Mouse (Mus musculus) ES-Bruce4 (cell line): ENCODE data around the gene Blzf1. TPM values are rescaled to one million over a fixed set of nuclear protein-coding genes. Genes with fewer than 3 reads are reported as not detected.
A peak's percentile ranks its signal among the peaks of the same experiment; 100 is the strongest.

ENCODE experiments used
- H3K27ac ChIP-seq: 2 replicates; pipeline ENCODE4 v1.5.1; 2012; ENCODE audit warnings: low read length, inconsistent platforms; ENCODE audit not compliant: insufficient read depth
- H3K27me3 ChIP-seq: 2 replicates; pipeline ENCODE4 v1.6.1; 2012; ENCODE audit warnings: mild to moderate bottlenecking, low read length, inconsistent platforms; ENCODE audit not compliant: control insufficient read depth, poor library complexity, insufficient read depth, severe bottlenecking
- H3K36me3 ChIP-seq: 2 replicates; pipeline ENCODE4 v1.6.1; 2012; ENCODE audit warnings: inconsistent platforms, mild to moderate bottlenecking, low read length, moderate library complexity; ENCODE audit not compliant: control insufficient read depth, poor library complexity, insufficient read depth, severe bottlenecking
- H3K4me1 ChIP-seq: one replicate; pipeline ENCODE4 v1.8.1; 2011; ENCODE audit warnings: low read length; ENCODE audit not compliant: control insufficient read depth, insufficient read depth
- H3K4me3 ChIP-seq: 2 replicates; pipeline ENCODE4 v1.5.1; 2011; ENCODE audit warnings: low read depth, mild to moderate bottlenecking, low read length
- H3K9ac ChIP-seq: 2 replicates; pipeline ENCODE4 v1.6.1; 2012; ENCODE audit warnings: low read depth, mild to moderate bottlenecking, inconsistent platforms; ENCODE audit not compliant: poor library complexity, severe bottlenecking
- H3K9me3 ChIP-seq: replicated peaks from 2 replicates; pipeline ENCODE4 v1.6.1; 2012; ENCODE audit warnings: mild to moderate bottlenecking, low read length, inconsistent platforms; ENCODE audit not compliant: control insufficient read depth, poor library complexity, insufficient read depth, severe bottlenecking
- CTCF ChIP-seq: IDR thresholded peaks from one replicate; pipeline ENCODE4 v1.8.1; 2011; ENCODE audit warnings: low read depth, low read length
- EP300 ChIP-seq: IDR thresholded peaks from 2 replicates; pipeline ENCODE4 v1.6.1; 2011; ENCODE audit warnings: low read depth, low read length; ENCODE audit not compliant: insufficient read depth
- POLR2A ChIP-seq: IDR thresholded peaks from one replicate; pipeline ENCODE4 v1.8.1; 2011; ENCODE audit warnings: low read length; ENCODE audit not compliant: insufficient read depth
- polyA plus RNA-seq: library from polyadenylated mRNA; stranded (reverse); fragments of >200 nt; gene quantifications from 2 replicates; pipeline ENCODE4 v1.2.4, GENCODE M21; 2011; ENCODE audit warnings: low read depth; ENCODE audit not compliant: missing spikeins, insufficient read depth, insufficient read length

Blzf1 gene
- polyA plus RNA-seq, 1 experiment: 33.9 TPM

DNA sequence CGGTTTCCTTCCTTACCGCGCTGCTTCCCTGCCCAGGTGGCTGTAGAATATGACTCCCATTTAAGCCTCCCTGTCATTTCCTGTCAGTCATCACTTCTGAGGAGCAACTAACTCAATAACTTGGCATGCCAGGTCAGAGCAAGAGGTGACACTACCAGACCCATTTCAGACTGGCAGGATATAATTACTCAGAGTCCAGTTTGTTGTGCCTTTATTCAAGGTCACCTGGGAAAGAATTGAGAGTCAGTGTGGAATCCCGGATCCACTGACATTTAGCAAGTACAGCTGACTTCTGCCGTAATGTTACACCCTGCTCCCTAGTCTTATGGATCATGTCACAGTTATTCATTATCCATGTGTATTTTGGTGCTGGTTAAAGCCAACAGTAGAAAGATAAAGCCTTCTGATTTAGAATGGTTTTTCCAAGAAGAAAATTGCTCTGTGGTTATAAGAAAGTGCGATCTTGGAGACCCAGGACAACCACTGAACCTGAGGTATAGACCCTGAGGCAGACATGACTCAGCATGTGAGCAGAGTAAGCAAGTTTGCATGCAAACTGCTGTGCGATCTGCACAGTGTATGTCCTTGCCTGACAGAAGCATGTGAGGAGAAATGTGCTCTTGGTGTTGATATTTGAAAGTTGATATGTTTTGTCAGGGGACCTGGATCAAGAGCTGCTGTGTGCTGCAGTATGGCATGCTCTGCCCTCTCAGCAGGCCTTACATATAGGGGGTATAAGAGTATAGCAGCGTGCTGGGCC, 56.7 kb downstream of the Blzf1 start:
- peak overlapping the region; percentile 83 for H3K9ac ChIP-seq
- peaks cover 10% of the 10 kb centered on the region; the same call in 1 of the 2 replicates for H3K36me3 ChIP-seq
- H3K4me3 ChIP-seq: peak overlapping the region; percentile 98
- H3K27ac ChIP-seq: no peak overlapping the region
- no peak for TF ChIP-seq POLR2A
- no peaks in the 10 kb centered on the region for H3K9me3 ChIP-seq
- no peaks in the 10 kb centered on the region for H3K4me1 ChIP-seq
- H3K27me3 ChIP-seq: no peaks in the 10 kb centered on the region

DNA sequence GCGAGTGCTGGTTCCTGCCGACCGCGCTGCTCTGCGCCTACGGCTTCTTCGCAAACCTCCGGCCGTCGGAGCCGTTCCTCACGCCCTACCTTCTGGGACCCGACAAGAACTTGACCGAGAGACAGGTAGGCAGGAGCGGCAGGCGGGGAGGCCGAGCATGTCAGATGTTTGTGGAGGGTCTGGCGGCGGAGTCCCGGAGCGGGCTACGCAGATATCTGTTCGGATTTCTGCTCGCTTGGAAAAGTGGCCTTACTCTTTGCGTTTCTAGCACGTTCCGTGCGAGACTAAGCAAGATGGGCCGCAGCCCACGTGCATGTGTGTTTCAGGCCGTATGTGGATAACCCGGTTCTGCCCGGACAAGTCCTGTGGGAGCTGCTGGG, 58.0 kb downstream of the Blzf1 start:
- Histone ChIP-seq H3K27ac (no peak overlapping the region), H3K9me3 (no peaks in the 10 kb centered on the region)

DNA sequence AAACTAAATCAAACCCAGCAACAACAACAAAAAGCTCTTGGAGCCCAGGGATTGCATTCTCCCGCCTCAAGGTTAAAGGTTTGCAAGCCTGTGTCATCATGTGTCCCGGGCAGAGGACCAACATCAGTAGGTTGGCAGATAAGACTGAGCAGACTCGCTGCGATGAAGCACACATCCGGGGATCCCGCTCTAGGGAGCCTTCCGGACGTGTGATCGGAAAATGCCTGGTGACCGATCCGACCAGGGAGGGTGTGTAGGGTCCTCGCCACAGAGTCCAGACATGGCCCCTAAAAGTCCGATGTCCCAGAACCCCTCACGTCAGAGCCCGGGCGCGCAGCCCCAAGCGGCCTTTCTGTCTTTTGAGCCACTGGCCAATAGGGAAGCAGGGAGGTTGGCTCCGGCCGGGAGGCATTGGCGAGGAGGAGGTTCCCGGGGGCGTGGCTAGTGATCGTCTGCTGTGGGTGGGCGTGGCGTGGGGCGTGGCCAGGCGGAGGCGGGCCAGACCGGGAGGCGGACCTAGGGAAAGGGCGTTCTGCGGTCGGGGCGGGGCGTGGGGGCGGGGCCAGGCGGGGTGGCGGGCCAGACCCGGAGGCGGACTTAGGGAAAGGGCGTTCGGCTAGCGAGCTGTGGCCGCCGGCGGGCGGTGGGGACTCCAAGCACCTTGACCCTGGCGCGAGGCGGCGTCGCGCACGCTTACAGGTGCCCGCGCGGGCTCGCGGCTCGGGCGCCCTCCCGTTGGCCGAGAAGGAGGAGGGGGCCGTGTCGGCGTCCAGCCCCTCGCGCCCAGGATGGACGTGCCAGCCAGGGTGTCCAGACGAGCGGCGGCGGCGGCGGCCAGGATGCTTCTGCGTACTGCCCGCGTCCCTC, 58.6 kb downstream of the Blzf1 start, which contains the start of gene Slc19a2:
TSS of gene Slc19a2 (plus strand) at position 582 of the 867 bp plus-strand sequence.
- Histone ChIP-seq H3K9me3 (no peaks in the 10 kb centered on the region), H3K4me1 (no peaks in the 10 kb centered on the region), H3K36me3 (peaks cover under 1% of the 10 kb centered on the region; the same call in 1 of the 2 replicates), H3K27me3 (no peaks in the 10 kb centered on the region), H3K27ac (no peak within 1 kb of the TSS), H3K4me3 (peak within 1 kb of the TSS; percentile 98), H3K9ac (peak within 1 kb of the TSS; percentile 83)
- no peak for TF ChIP-seq EP300
- TF ChIP-seq CTCF: no peak
- TF ChIP-seq POLR2A: peak; percentile 83

More for the DNA sequence above, 58.0 kb downstream of the Blzf1 start:
- TF ChIP-seq EP300: no peak
- TF ChIP-seq CTCF: no peak
- no peak for TF ChIP-seq POLR2A
- no peaks in the 10 kb centered on the region for H3K27me3 ChIP-seq
- no peaks in the 10 kb centered on the region for H3K4me1 ChIP-seq
- H3K36me3 ChIP-seq: peaks cover 5% of the 10 kb centered on the region; the same call in 1 of the 2 replicates
- peak overlapping the region; percentile 83 for H3K9ac ChIP-seq
- peak overlapping the region; percentile 98 for H3K4me3 ChIP-seq

DNA sequence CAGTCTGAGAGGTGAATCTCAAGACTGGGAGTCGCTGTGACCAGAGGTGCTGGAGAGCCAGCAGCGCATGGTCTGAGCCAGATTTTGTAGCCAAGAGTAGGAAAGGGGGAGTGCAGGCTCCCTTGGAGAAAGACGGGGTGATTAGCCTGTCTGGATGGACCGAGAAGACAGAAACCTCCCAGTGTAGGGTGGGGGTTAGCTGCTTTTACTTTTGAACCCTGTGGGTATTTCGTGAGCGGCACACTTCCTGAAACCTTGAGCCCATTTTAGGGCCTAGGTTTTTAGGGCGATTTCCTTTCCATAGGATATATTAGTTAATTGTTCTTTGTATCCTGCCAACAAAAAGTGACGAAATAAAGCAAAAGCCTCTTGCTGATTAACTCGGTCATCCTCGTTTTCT, 59.3 kb downstream of the Blzf1 start:
- Histone ChIP-seq H3K9ac (peak overlapping the region; percentile 63), H3K27ac (no peak overlapping the region), H3K4me3 (peak overlapping the region; percentile 55), H3K9me3 (no peaks in the 10 kb centered on the region), H3K36me3 (no peaks in the 10 kb centered on the region), H3K27me3 (no peaks in the 10 kb centered on the region), H3K4me1 (no peaks in the 10 kb centered on the region)
- TF ChIP-seq POLR2A (no peak), EP300 (no peak), CTCF (no peak)

DNA sequence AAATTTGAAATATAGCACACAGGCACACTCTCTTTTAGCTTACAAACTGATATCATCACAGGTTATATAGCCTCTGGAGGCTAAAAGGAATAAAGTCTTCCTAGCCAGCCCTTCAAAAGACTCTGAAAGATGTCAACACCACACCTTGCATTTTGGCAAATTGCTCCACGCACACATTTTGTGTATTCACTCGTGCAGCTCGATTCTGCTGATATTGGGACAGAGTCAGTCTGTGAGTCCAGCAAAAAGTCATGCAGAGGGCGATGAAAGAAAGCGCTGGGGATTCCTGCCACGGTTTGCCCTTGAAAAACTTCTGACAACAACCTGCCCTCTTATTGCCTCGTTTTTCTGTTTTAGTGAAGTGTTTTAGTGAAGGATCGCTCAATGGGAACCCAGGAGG, 59.8 kb downstream of the Blzf1 start:
- Histone ChIP-seq H3K4me3 (peak overlapping the region; percentile 55), H3K36me3 (no peaks in the 10 kb centered on the region), H3K27me3 (no peaks in the 10 kb centered on the region), H3K9me3 (no peaks in the 10 kb centered on the region), H3K4me1 (no peaks in the 10 kb centered on the region), H3K9ac (peak overlapping the region; percentile 63), H3K27ac (no peak overlapping the region)
- TF ChIP-seq POLR2A (no peak), EP300 (no peak), CTCF (no peak)

DNA sequence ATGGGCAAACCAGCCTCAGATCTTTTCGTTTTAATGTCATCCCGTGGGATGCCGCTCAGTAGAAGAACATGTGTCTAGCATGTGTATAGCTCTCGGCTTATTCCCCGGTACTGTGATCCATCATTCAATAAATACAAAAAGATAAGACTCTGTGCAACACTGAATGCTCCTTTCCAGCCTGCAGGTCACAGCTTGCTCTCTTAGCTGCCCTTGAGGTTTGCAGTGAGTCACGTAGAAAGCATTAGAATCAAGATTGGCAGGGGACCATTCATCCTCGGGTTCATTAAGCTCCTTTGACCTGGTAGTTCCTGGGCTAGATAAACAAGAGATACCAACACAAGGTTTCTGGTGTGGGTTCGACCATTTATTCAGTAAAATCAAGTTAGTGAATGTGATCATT, 64.5 kb downstream of the Blzf1 start:
- no peak overlapping the region for H3K27ac ChIP-seq
- no peaks in the 10 kb centered on the region for H3K4me1 ChIP-seq
- no peaks in the 10 kb centered on the region; the same call in 1 of the 2 replicates for H3K27me3 ChIP-seq
- no peak overlapping the region for H3K4me3 ChIP-seq
- no peak for TF ChIP-seq EP300
- no peak for TF ChIP-seq POLR2A
- no peak for TF ChIP-seq CTCF
- no peaks in the 10 kb centered on the region for H3K36me3 ChIP-seq
- H3K9me3 ChIP-seq: no peaks in the 10 kb centered on the region
- no peak overlapping the region for H3K9ac ChIP-seq
